Mouse (Mus musculus) lung, embryonic 14.5 days (tissue): ENCODE results near the gene Qrich2. TPM values are rescaled to one million over a fixed set of nuclear protein-coding genes. Genes with fewer than 3 reads are reported as not detected.

ENCODE experiments used
- ATAC-seq: fragments of 200-750 bp; cut with Nextera tagmentation; 2 replicates; pipeline ENCODE4 v1.8.0; 2017; ENCODE audit warnings: mild to moderate bottlenecking, moderate TSS enrichment, moderate library complexity; ENCODE audit not compliant: insufficient read depth
- DNase-seq: peaks from one replicate; pipeline ENCODE4 v3.0.0-alpha.2; 2015
- H3K27ac ChIP-seq: fragments of 300-500 bp; sonication (generic); 2 replicates; pipeline ENCODE4 v1.5.1; 2014; ENCODE audit warnings: low read depth, mild to moderate bottlenecking, moderate library complexity
- H3K27me3 ChIP-seq: fragments of 300-500 bp; sonication (generic); 2 replicates; pipeline ENCODE4 v1.6.1; 2014; ENCODE audit warnings: low read length, control low read depth; ENCODE audit not compliant: insufficient read depth
- H3K36me3 ChIP-seq: fragments of 300-500 bp; sonication (generic); 2 replicates; pipeline ENCODE4 v1.6.1; 2014; ENCODE audit warnings: control low read depth; ENCODE audit not compliant: insufficient read depth
- H3K4me1 ChIP-seq: fragments of 300-500 bp; sonication (generic); 2 replicates; pipeline ENCODE4 v1.6.1; 2014; ENCODE audit warnings: antibody characterized with exemption, control low read depth; ENCODE audit not compliant: insufficient read depth
- H3K4me2 ChIP-seq: fragments of 300-500 bp; sonication (generic); 2 replicates; pipeline ENCODE4 v1.6.1; 2014; ENCODE audit warnings: mild to moderate bottlenecking
- H3K4me3 ChIP-seq: fragments of 300-500 bp; sonication (generic); 2 replicates; pipeline ENCODE4 v1.5.1; 2014; ENCODE audit warnings: low read depth, low read length
- H3K9ac ChIP-seq: fragments of 300-500 bp; sonication (generic); 2 replicates; pipeline ENCODE4 v1.6.1; 2014
- H3K9me3 ChIP-seq: fragments of 300-500 bp; sonication (generic); 2 replicates; pipeline ENCODE4 v1.6.1; 2016; ENCODE audit warnings: low read depth, low read length, control low read depth
- CTCF ChIP-seq: IDR thresholded peaks from 2 replicates; pipeline ENCODE4 v1.5.1; 2016; ENCODE audit warnings: antibody characterized with exemption, low read depth
- WGBS: fragments of 180-500 bp; shearing (Covaris S2); extraction: QIAGEN DNeasy Blood & Tissue Kit; methylation state at CpG from one replicate; pipeline ENCODE4 v1.1.7; 2014; 5-methylcytosine and 5-hydroxymethylcytosine counted together
- polyA plus RNA-seq: library from polyadenylated mRNA; unstranded; fragments of >200 nt; fragmentation: Nextera tagmentation; extraction: Ambion mirVana; gene quantifications from 2 replicates; pipeline ENCODE4 v1.2.1, GENCODE M21; 2014

Qrich2 gene
- polyA plus RNA-seq, 1 experiment from 2014 or later = 0.45 TPM

- no peak for DNase-seq
- Histone ChIP-seq H3K27me3 (no peaks in the 10 kb centered on the region), H3K4me2 (no peak overlapping the region), H3K9ac (no peak overlapping the region), H3K27ac (no peak overlapping the region), H3K4me1 (no peaks in the 10 kb centered on the region), H3K36me3 (no peaks in the 10 kb centered on the region), H3K4me3 (no peak overlapping the region), H3K9me3 (no peaks in the 10 kb centered on the region)
- no peak; the same call in none of the 2 replicates for ATAC-seq
- no peak for TF ChIP-seq CTCF
- 58% methylated on average over 5 of the region's 5 CpGs for WGBS
These were observed 2.7 kb downstream of the Qrich2 start for GRCm38 (mm10) chr11:116463338-116463737.

- Histone ChIP-seq H3K4me3 (no peak overlapping the region), H3K4me1 (no peaks in the 10 kb centered on the region), H3K27me3 (no peaks in the 10 kb centered on the region), H3K9ac (no peak overlapping the region), H3K27ac (no peak overlapping the region), H3K4me2 (no peak overlapping the region), H3K36me3 (no peaks in the 10 kb centered on the region), H3K9me3 (no peaks in the 10 kb centered on the region)
- TF ChIP-seq CTCF = no peak
- 59% methylated on average over 4 of the region's 4 CpGs for WGBS
- no peak for DNase-seq
- no peak for ATAC-seq
These were observed 6.3 kb downstream of the Qrich2 start for GRCm38 (mm10) chr11:116459786-116460185.

- ATAC-seq (no peak), DNase-seq (no peak)
- Histone ChIP-seq H3K4me1 (no peaks in the 10 kb centered on the region), H3K36me3 (no peaks in the 10 kb centered on the region), H3K27me3 (no peaks in the 10 kb centered on the region), H3K9ac (no peak overlapping the region), H3K27ac (no peak overlapping the region), H3K4me3 (no peak overlapping the region), H3K4me2 (no peak overlapping the region), H3K9me3 (no peaks in the 10 kb centered on the region)
- TF ChIP-seq CTCF = no peak
- WGBS = 79% methylated on average over 8 of the region's 8 CpGs
These were observed 9.8 kb downstream of the Qrich2 start for GRCm38 (mm10) chr11:116456234-116456633.

GRCm38 (mm10) chr11:116453889-116454288 is 12.2 kb downstream of the Qrich2 start:
- 78% methylated on average over 10 of the region's 10 CpGs for WGBS
- DNase-seq = no peak
- Histone ChIP-seq H3K9ac (no peak overlapping the region), H3K27me3 (no peaks in the 10 kb centered on the region), H3K4me1 (no peaks in the 10 kb centered on the region), H3K4me2 (no peak overlapping the region), H3K9me3 (no peaks in the 10 kb centered on the region), H3K36me3 (no peaks in the 10 kb centered on the region), H3K27ac (no peak overlapping the region), H3K4me3 (no peak overlapping the region)
- TF ChIP-seq CTCF = no peak
- ATAC-seq = no peak

GRCm38 (mm10) chr11:116449341-116449740 is 16.7 kb downstream of the Qrich2 start:
- Histone ChIP-seq H3K9me3 (no peaks in the 10 kb centered on the region), H3K4me2 (no peak overlapping the region), H3K27me3 (peaks cover 12% of the 10 kb centered on the region; the same call in 1 of the 2 replicates), H3K36me3 (no peaks in the 10 kb centered on the region), H3K9ac (no peak overlapping the region), H3K27ac (no peak overlapping the region), H3K4me3 (no peak overlapping the region), H3K4me1 (no peaks in the 10 kb centered on the region)
- no peak for TF ChIP-seq CTCF
- no peak for ATAC-seq
- 96% methylated on average over 3 of the region's 3 CpGs for WGBS
- DNase-seq = no peak

- Histone ChIP-seq H3K4me3 (no peak overlapping the region), H3K27me3 (peaks cover 12% of the 10 kb centered on the region; the same call in 1 of the 2 replicates), H3K9me3 (no peaks in the 10 kb centered on the region), H3K4me1 (no peaks in the 10 kb centered on the region), H3K27ac (no peak overlapping the region), H3K9ac (no peak overlapping the region), H3K36me3 (no peaks in the 10 kb centered on the region), H3K4me2 (no peak overlapping the region)
- 66% methylated on average over 5 of the region's 5 CpGs for WGBS
- DNase-seq = no peak
- TF ChIP-seq CTCF = peak; percentile 45; the same call in 1 of the 2 replicates
- no peak for ATAC-seq
These were observed 18.2 kb downstream of the Qrich2 start for GRCm38 (mm10) chr11:116447822-116448221.

- Histone ChIP-seq H3K9me3 (no peaks in the 10 kb centered on the region), H3K4me3 (no peak overlapping the region), H3K9ac (no peak overlapping the region; the same call in 1 of the 2 replicates), H3K27me3 (peaks cover 12% of the 10 kb centered on the region; the same call in 1 of the 2 replicates), H3K4me2 (peak overlapping the region; percentile 28), H3K4me1 (no peaks in the 10 kb centered on the region), H3K27ac (no peak overlapping the region), H3K36me3 (no peaks in the 10 kb centered on the region)
- TF ChIP-seq CTCF = no peak
- ATAC-seq (peak; percentile 11; the same call in 1 of the 2 replicates), DNase-seq (no peak)
- 14% methylated on average over 19 of the region's 19 CpGs for WGBS
These were observed 19.6 kb downstream of the Qrich2 start for GRCm38 (mm10) chr11:116446308-116446887.
